Mouse (Mus musculus): ENCODE measurements around the gene Kdm7a. TPM values are rescaled to one million over a fixed set of nuclear protein-coding genes. Genes with fewer than 3 reads are reported as not detected.

The Kdm7a gene
- polyA plus RNA-seq (2015; fragmentation: Nextera tagmentation; extraction: Ambion mirVana): 9.1 and 11.6 TPM in 2 replicates

GRCm38 (mm10) chr6:39206581-39207461 lies at the start of gene Kdm7a:
Kdm7a (minus strand) TSS chr6:39206789.
- peaks cover 25% of the 10 kb centered on the region for H3K4me1 ChIP-seq (replicated peaks)
- peak; percentile 71 for ATAC-seq (ENCODE audit: low read depth)
- peak; percentile 78 for DNase-seq

GRCm38 (mm10) chr6:39255271-39255670 lies 48.7 kb upstream of the Kdm7a start:
- Histone ChIP-seq H3K4me1 (replicated peaks) (peaks cover 9% of the 10 kb centered on the region; the same call in 1 of the 2 replicates), H3K9me3 (replicated peaks) (no peaks in the 10 kb centered on the region), H3K27me3 (peaks cover 56% of the 10 kb centered on the region), H3K9ac (no peak overlapping the region), H3K4me3 (replicated peaks) (no peak overlapping the region), H3K36me3 (no peaks in the 10 kb centered on the region), H3K4me2 (no peak overlapping the region), H3K27ac (no peak overlapping the region)
- DNase-seq (no peak), ATAC-seq (ENCODE audit: low read depth) (no peak)
- 61% methylated on average over 8 of the region's 8 CpGs for WGBS (ENCODE audit: insufficient replicate concordance)

More at GRCm38 (mm10) chr6:39206581-39207461, at the start of gene Kdm7a:
- H3K36me3 ChIP-seq: no peaks in the 10 kb centered on the region
- H3K4me2 ChIP-seq: peak within 1 kb of the TSS; percentile 93
- H3K4me3 ChIP-seq (replicated peaks): peak within 1 kb of the TSS; percentile 100
- H3K9me3 ChIP-seq (replicated peaks): no peaks in the 10 kb centered on the region
- under 1% methylated on average over 80 of the region's 124 CpGs for WGBS (ENCODE audit: insufficient replicate concordance)
- peak within 1 kb of the TSS; percentile 100 for H3K9ac ChIP-seq
- H3K27ac ChIP-seq: peak within 1 kb of the TSS; percentile 99
- no peaks in the 10 kb centered on the region for H3K27me3 ChIP-seq

- H3K36me3 ChIP-seq: no peaks in the 10 kb centered on the region
- no peak overlapping the region for H3K4me3 ChIP-seq (replicated peaks)
- H3K27ac ChIP-seq: no peak overlapping the region
- no peak overlapping the region for H3K9ac ChIP-seq
- H3K4me1 ChIP-seq (replicated peaks): no peaks in the 10 kb centered on the region
- DNase-seq: no peak
- peaks cover 15% of the 10 kb centered on the region for H3K27me3 ChIP-seq
- H3K9me3 ChIP-seq (replicated peaks): no peaks in the 10 kb centered on the region
- no peak overlapping the region for H3K4me2 ChIP-seq
- 71% methylated on average over 2 of the region's 2 CpGs for WGBS (ENCODE audit: insufficient replicate concordance)
- no peak for ATAC-seq (ENCODE audit: low read depth)
These were observed 43.5 kb upstream of the Kdm7a start for GRCm38 (mm10) chr6:39250055-39250454.

- Histone ChIP-seq H3K4me3 (replicated peaks) (no peak overlapping the region), H3K9me3 (replicated peaks) (no peaks in the 10 kb centered on the region), H3K27me3 (peaks cover 14% of the 10 kb centered on the region; the same call in 1 of the 2 replicates), H3K27ac (no peak overlapping the region), H3K4me2 (no peak overlapping the region), H3K36me3 (no peaks in the 10 kb centered on the region), H3K4me1 (replicated peaks) (no peaks in the 10 kb centered on the region), H3K9ac (no peak overlapping the region)
- DNase-seq: no peak
- no peak for ATAC-seq (ENCODE audit: low read depth)
- 36% methylated on average over 16 of the region's 16 CpGs for WGBS (ENCODE audit: insufficient replicate concordance)
These were observed 42.7 kb upstream of the Kdm7a start for GRCm38 (mm10) chr6:39249176-39249770.

GRCm38 (mm10) chr6:39244066-39244465 lies 37.5 kb upstream of the Kdm7a start:
- Histone ChIP-seq H3K9ac (no peak overlapping the region), H3K27ac (no peak overlapping the region), H3K4me3 (replicated peaks) (no peak overlapping the region), H3K9me3 (replicated peaks) (no peaks in the 10 kb centered on the region), H3K36me3 (no peaks in the 10 kb centered on the region), H3K4me1 (replicated peaks) (peaks cover 12% of the 10 kb centered on the region; the same call in 1 of the 2 replicates), H3K27me3 (peaks cover 12% of the 10 kb centered on the region; the same call in 1 of the 2 replicates), H3K4me2 (no peak overlapping the region)
- ATAC-seq (ENCODE audit: low read depth) (no peak), DNase-seq (no peak)
- 71% methylated on average over 9 of the region's 9 CpGs for WGBS (ENCODE audit: insufficient replicate concordance)

GRCm38 (mm10) chr6:39243511-39243961 lies 36.9 kb upstream of the Kdm7a start:
- Histone ChIP-seq H3K27ac (no peak overlapping the region), H3K27me3 (peaks cover 12% of the 10 kb centered on the region; the same call in 1 of the 2 replicates), H3K4me1 (replicated peaks) (peaks cover 12% of the 10 kb centered on the region; the same call in 1 of the 2 replicates), H3K9ac (no peak overlapping the region), H3K36me3 (no peaks in the 10 kb centered on the region), H3K4me3 (replicated peaks) (no peak overlapping the region), H3K9me3 (replicated peaks) (no peaks in the 10 kb centered on the region), H3K4me2 (no peak overlapping the region)
- no peak for ATAC-seq (ENCODE audit: low read depth)
- 67% methylated on average over 8 of the region's 8 CpGs for WGBS (ENCODE audit: insufficient replicate concordance)
- DNase-seq: no peak

- ATAC-seq (ENCODE audit: low read depth): no peak
These were observed 36.3 kb upstream of the Kdm7a start for GRCm38 (mm10) chr6:39242718-39243471.

GRCm38 (mm10) chr6:39241421-39241891 lies 34.9 kb upstream of the Kdm7a start:
- ATAC-seq (ENCODE audit: low read depth) (no peak), DNase-seq (no peak)
- Histone ChIP-seq H3K4me3 (replicated peaks) (no peak overlapping the region), H3K27me3 (peaks cover 12% of the 10 kb centered on the region; the same call in 1 of the 2 replicates), H3K4me1 (replicated peaks) (peaks cover 15% of the 10 kb centered on the region; the same call in 1 of the 2 replicates), H3K36me3 (no peaks in the 10 kb centered on the region), H3K9me3 (replicated peaks) (no peaks in the 10 kb centered on the region), H3K4me2 (no peak overlapping the region), H3K9ac (no peak overlapping the region), H3K27ac (no peak overlapping the region)
- WGBS (ENCODE audit: insufficient replicate concordance): 73% methylated on average over 4 of the region's 4 CpGs

More at GRCm38 (mm10) chr6:39242718-39243471, 36.3 kb upstream of the Kdm7a start:
- WGBS (ENCODE audit: insufficient replicate concordance): 58% methylated on average over 8 of the region's 8 CpGs
- Histone ChIP-seq H3K9me3 (replicated peaks) (no peaks in the 10 kb centered on the region), H3K27ac (no peak overlapping the region), H3K36me3 (no peaks in the 10 kb centered on the region), H3K27me3 (peaks cover 12% of the 10 kb centered on the region; the same call in 1 of the 2 replicates), H3K4me1 (replicated peaks) (peaks cover 12% of the 10 kb centered on the region; the same call in 1 of the 2 replicates), H3K9ac (no peak overlapping the region), H3K4me2 (no peak overlapping the region), H3K4me3 (replicated peaks) (no peak overlapping the region)
- no peak for DNase-seq

GRCm38 (mm10) chr6:39240956-39241355 lies 34.4 kb upstream of the Kdm7a start:
- H3K9me3 ChIP-seq (replicated peaks): no peaks in the 10 kb centered on the region
- H3K27ac ChIP-seq: no peak overlapping the region
- WGBS (ENCODE audit: insufficient replicate concordance): 73% methylated on average over 3 of the region's 3 CpGs
- peaks cover 10% of the 10 kb centered on the region; the same call in 1 of the 2 replicates for H3K27me3 ChIP-seq
- H3K4me1 ChIP-seq (replicated peaks): peaks cover 15% of the 10 kb centered on the region; the same call in 1 of the 2 replicates
- no peak overlapping the region for H3K4me3 ChIP-seq (replicated peaks)
- H3K36me3 ChIP-seq: no peaks in the 10 kb centered on the region
- no peak for ATAC-seq (ENCODE audit: low read depth)
- H3K4me2 ChIP-seq: no peak overlapping the region
- no peak overlapping the region for H3K9ac ChIP-seq
- DNase-seq: no peak

- Histone ChIP-seq H3K4me3 (replicated peaks) (no peak overlapping the region), H3K9ac (no peak overlapping the region), H3K36me3 (no peaks in the 10 kb centered on the region), H3K4me1 (replicated peaks) (0 out of 2 replicates have a peak, but pooled peaks cover 5% of the 10 kb centered on the region), H3K27ac (no peak overlapping the region), H3K9me3 (replicated peaks) (no peaks in the 10 kb centered on the region), H3K4me2 (no peak overlapping the region), H3K27me3 (0 out of 2 replicates have a peak, but pooled peaks cover 3% of the 10 kb centered on the region)
- ATAC-seq (ENCODE audit: low read depth): 0 out of 2 replicates have a peak, but pooled peaks have one; percentile 50
- DNase-seq: no peak
- WGBS (ENCODE audit: insufficient replicate concordance): 28% methylated on average over 3 of the region's 3 CpGs
These were observed 31.3 kb upstream of the Kdm7a start for GRCm38 (mm10) chr6:39237887-39238286.

Measured in liver, embryonic 13.5 days (tissue).